Mouse (Mus musculus): ENCODE results near the gene Crhr2.

- TF ChIP-seq ZNF384 (IDR thresholded peaks at IDR 0.05; ENCODE audit: low read depth, low read length), result no peak
- no peak for TF ChIP-seq CTCF (conservative IDR thresholded peaks at IDR 0.05 in 1 of 2, IDR thresholded peaks at IDR 0.05 in 1 of 2; ENCODE audit: low read depth in 2 of 2, low read length in 2 of 2)
- TF ChIP-seq MAZ (IDR thresholded peaks at IDR 0.05; ENCODE audit: low read depth, low read length), result no peak
- no peak for TF ChIP-seq JUND (conservative IDR thresholded peaks at IDR 0.05; ENCODE audit: low read depth, low read length)
- TF ChIP-seq USF2 (conservative IDR thresholded peaks at IDR 0.05; ENCODE audit: low read depth, low read length), result no peak
- no peak for TF ChIP-seq MAX (IDR thresholded peaks at IDR 0.05; ENCODE audit: low read length)
- no peak for TF ChIP-seq MYC (IDR thresholded peaks at IDR 0.05; ENCODE audit: low read depth, low read length)
- no peak for TF ChIP-seq POLR2A (IDR thresholded peaks at IDR 0.05; ENCODE audit: low read depth, low read length)
- no peak for TF ChIP-seq EP300 (IDR thresholded peaks at IDR 0.05; ENCODE audit: low read length)
- TF ChIP-seq TCF12 (IDR thresholded peaks at IDR 0.05; ENCODE audit: low read depth, low read length), result no peak
- TF ChIP-seq ELF1 (IDR thresholded peaks at IDR 0.05; ENCODE audit: low read depth, low read length), result no peak
Measured at GRCm38 (mm10) chr6:55146138-55146537, 13.3 kb upstream of the Crhr2 start.

Data from CH12.LX (cell line).